Mouse (Mus musculus) G1E (cell line): ENCODE data around the gene Rbm38.

ENCODE experiments used
- CTCF ChIP-seq: IDR thresholded peaks from 2 replicates; pipeline ENCODE4 v1.5.1; 2012; ENCODE audit warnings: low read depth, low read length, inconsistent platforms, mixed read lengths
- TAL1 ChIP-seq: conservative IDR thresholded peaks from 2 replicates; pipeline ENCODE4 v1.6.1; 2012; ENCODE audit warnings: low read depth, low read length, inconsistent platforms, mixed read lengths

- TF ChIP-seq TAL1 (no peak), CTCF (no peak)
These were observed 26.4 kb downstream of the Rbm38 start for GRCm38 (mm10) chr2:173046582-173047297.
